Mouse (Mus musculus) small intestine, adult 2 months (tissue): ENCODE results near the gene Entpd2.

Experiments
- CTCF ChIP-seq: fragments of 200-500 bp; IDR thresholded peaks from 2 replicates; pipeline ENCODE4 v1.5.1; 2012; ENCODE audit warnings: low read depth, mild to moderate bottlenecking, control low read depth, inconsistent platforms, low read length, moderate library complexity, mixed read lengths; ENCODE audit not compliant: insufficient replicate concordance, insufficient read length; ENCODE audit errors: extremely low read depth
- POLR2A ChIP-seq: fragments of 200-500 bp; IDR thresholded peaks from 2 replicates; pipeline ENCODE4 v1.6.1; 2012; ENCODE audit warnings: low read depth, mild to moderate bottlenecking, control low read depth, inconsistent platforms, low read length, moderate library complexity

GRCm38 (mm10) chr2:25433101-25433500, 37.4 kb downstream of the Entpd2 start:
- TF ChIP-seq CTCF (no peak), POLR2A (no peak)
